Mouse (Mus musculus) lung, embryonic 16.5 days (tissue): ENCODE results near the gene Vamp5. TPM values are rescaled to one million over a fixed set of nuclear protein-coding genes. Genes with fewer than 3 reads are reported as not detected.

Experiments
- ATAC-seq: fragments of 200-750 bp; cut with Nextera tagmentation; 2 replicates; pipeline ENCODE4 v1.8.0; 2017; ENCODE audit warnings: low read depth, mild to moderate bottlenecking, moderate library complexity
- H3K27ac ChIP-seq: fragments of 300-500 bp; sonication (generic); 2 replicates; pipeline ENCODE4 v1.5.1; 2014; ENCODE audit warnings: mild to moderate bottlenecking, control low read depth, low read length
- H3K27me3 ChIP-seq: fragments of 300-500 bp; sonication (generic); 2 replicates; pipeline ENCODE4 v1.6.1; 2014; ENCODE audit warnings: low read depth, low read length, mixed read lengths; ENCODE audit not compliant: control insufficient read depth, insufficient read depth
- H3K36me3 ChIP-seq: fragments of 300-500 bp; sonication (generic); 2 replicates; pipeline ENCODE4 v1.6.1; 2014; ENCODE audit warnings: low read length; ENCODE audit not compliant: control insufficient read depth, insufficient read depth
- H3K4me1 ChIP-seq: fragments of 300-500 bp; sonication (generic); replicated peaks from 2 replicates; pipeline ENCODE4 v1.6.1; 2014; ENCODE audit warnings: low read length, mixed read lengths; ENCODE audit not compliant: control insufficient read depth, insufficient read depth
- H3K4me2 ChIP-seq: fragments of 300-500 bp; sonication (generic); 2 replicates; pipeline ENCODE4 v1.6.1; 2014; ENCODE audit warnings: low read depth, low read length, control low read depth
- H3K4me3 ChIP-seq: fragments of 300-500 bp; sonication (generic); 2 replicates; pipeline ENCODE4 v1.5.1; 2014; ENCODE audit warnings: mild to moderate bottlenecking, low read length, control low read depth
- H3K9ac ChIP-seq: fragments of 300-500 bp; sonication (generic); 2 replicates; pipeline ENCODE4 v1.6.1; 2014; ENCODE audit warnings: low read length, control low read depth
- H3K9me3 ChIP-seq: fragments of 300-500 bp; sonication (generic); 2 replicates; pipeline ENCODE4 v1.6.1; 2016; ENCODE audit warnings: low read length; ENCODE audit not compliant: control insufficient read depth
- WGBS: fragments of 180-500 bp; shearing (Covaris S2); extraction: QIAGEN DNeasy Blood & Tissue Kit; methylation state at CpG from one replicate; pipeline ENCODE4 v1.1.7; 2014; 5-methylcytosine and 5-hydroxymethylcytosine counted together
- polyA plus RNA-seq: library from polyadenylated mRNA; unstranded; fragments of >200 nt; fragmentation: Nextera tagmentation; extraction: Ambion mirVana; gene quantifications from 2 replicates; pipeline ENCODE4 v1.2.1, GENCODE M21; 2015

Gene Vamp5
- polyA plus RNA-seq, 1 experiment from 2014 or later: 43.0 TPM

- Histone ChIP-seq H3K9me3 (no peaks in the 10 kb centered on the region), H3K4me2 (peak within 1 kb of the TSS; percentile 93), H3K36me3 (peaks cover 9% of the 10 kb centered on the region; the same call in 1 of the 2 replicates), H3K27ac (peak within 1 kb of the TSS; percentile 88; the same call in 1 of the 2 replicates), H3K4me3 (peak within 1 kb of the TSS; percentile 62), H3K9ac (peak within 1 kb of the TSS; percentile 74), H3K4me1 (peaks cover 31% of the 10 kb centered on the region), H3K27me3 (no peaks in the 10 kb centered on the region)
- WGBS: under 1% methylated on average over 67 of the region's 71 CpGs
- ATAC-seq: peak; percentile 91
Measured at GRCm38 (mm10) chr6:72355066-72355911, 25.0 kb downstream of the Vamp5 start, which contains the start of gene Tmem150a. Gene Tmem150a (plus strand): TSS chr6:72355447.

DNA sequence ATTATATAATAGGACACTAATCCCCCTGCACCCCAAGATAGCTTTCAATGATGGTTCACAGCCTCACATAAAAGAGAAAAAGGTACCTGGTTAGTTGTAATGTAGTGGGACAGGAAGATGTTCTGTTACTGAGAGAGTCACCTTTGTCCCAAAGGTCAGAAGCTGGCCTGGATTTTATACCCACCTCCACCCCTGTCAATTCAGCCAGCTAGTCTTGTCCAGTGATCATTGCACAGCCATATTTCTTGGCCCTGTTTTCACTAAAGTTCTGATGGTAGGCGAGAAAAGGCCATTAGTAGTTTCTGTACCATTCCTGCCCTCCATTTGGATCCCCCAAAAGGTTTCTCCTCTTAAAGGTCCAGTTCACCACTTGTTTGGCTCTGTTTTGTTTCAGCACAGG is 26.2 kb downstream of the Vamp5 start:
- 71% methylated on average over 1 of the region's 1 CpGs for WGBS
- peak overlapping the region; percentile 88 for H3K27ac ChIP-seq
- H3K4me2 ChIP-seq: no peak overlapping the region
- peaks cover 8% of the 10 kb centered on the region for H3K36me3 ChIP-seq
- no peak for ATAC-seq
- H3K4me1 ChIP-seq: peaks cover 30% of the 10 kb centered on the region
- no peak overlapping the region for H3K4me3 ChIP-seq
- H3K9ac ChIP-seq: no peak overlapping the region
- H3K27me3 ChIP-seq: no peaks in the 10 kb centered on the region
- H3K9me3 ChIP-seq: no peaks in the 10 kb centered on the region

DNA sequence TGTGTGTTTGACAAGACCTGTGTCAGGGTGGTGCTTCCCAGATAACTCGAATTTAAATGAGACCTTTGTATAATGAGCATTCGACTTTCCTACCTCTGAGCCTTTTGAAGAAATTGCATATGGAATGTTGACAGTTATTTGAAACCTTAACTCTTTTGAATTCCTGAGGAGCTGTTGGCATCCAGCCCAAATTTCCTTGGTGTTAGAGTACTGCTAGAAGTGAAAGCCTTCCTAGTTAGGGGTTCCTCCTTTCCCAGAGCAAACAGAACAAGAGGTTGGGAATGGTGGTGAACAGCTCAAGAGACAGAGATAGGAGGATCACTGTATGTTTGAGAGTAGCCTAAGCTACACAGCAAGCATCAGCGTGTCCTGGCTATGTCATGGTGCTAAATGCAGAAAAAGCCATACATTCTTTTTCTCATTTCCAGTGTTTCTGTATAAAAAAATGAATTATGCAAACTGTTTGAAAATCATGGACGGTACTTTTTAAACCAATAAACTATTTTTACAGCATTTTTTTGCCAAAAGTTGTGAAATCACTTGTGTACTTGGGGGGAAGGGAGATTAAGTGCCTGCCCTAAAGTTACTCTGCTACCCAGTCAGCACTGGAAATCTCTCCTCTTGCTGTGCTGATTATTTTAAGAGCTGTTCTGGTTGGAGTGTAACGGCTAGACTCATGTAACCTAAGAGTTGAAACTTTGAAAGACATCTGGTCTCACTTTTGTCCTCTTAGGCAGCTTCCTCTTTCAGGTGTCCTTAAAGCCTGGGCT is 27.4 kb downstream of the Vamp5 start:
- Histone ChIP-seq H3K9me3 (no peaks in the 10 kb centered on the region), H3K4me3 (no peak overlapping the region), H3K4me1 (peaks cover 42% of the 10 kb centered on the region), H3K36me3 (peaks cover 6% of the 10 kb centered on the region; the same call in 1 of the 2 replicates), H3K4me2 (peak overlapping the region; percentile 18), H3K27ac (peak overlapping the region; percentile 88), H3K27me3 (no peaks in the 10 kb centered on the region), H3K9ac (no peak overlapping the region)
- 37% methylated on average over 5 of the region's 5 CpGs for WGBS
- peak; percentile 23; the same call in 1 of the 2 replicates for ATAC-seq

DNA sequence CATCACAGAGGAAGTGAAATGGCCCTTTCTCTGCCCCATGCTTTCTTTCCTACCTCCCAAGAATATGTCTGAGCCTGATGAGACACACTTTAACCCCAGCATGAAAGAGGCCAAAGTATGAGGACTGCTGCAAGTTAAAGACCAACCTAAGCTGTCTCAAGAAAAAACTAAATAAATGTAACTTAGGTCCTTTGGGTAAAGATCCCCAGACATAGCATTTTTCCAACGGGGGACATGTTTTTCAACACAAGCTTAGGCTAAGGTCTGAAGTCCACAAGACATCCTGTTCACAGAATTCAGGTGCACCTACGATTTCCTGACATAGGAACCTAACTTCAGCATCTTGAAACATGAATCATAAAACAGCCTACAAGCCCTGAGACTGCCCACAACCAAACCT is 30.1 kb downstream of the Vamp5 start:
- H3K4me3 ChIP-seq: no peak overlapping the region
- H3K4me1 ChIP-seq: peaks cover 36% of the 10 kb centered on the region
- H3K36me3 ChIP-seq: peaks cover 6% of the 10 kb centered on the region; the same call in 1 of the 2 replicates
- no peak overlapping the region for H3K27ac ChIP-seq
- ATAC-seq: no peak
- no peaks in the 10 kb centered on the region for H3K27me3 ChIP-seq
- H3K9ac ChIP-seq: no peak overlapping the region
- WGBS: 85% methylated on average over 2 of the region's 2 CpGs
- no peaks in the 10 kb centered on the region for H3K9me3 ChIP-seq
- no peak overlapping the region for H3K4me2 ChIP-seq

DNA sequence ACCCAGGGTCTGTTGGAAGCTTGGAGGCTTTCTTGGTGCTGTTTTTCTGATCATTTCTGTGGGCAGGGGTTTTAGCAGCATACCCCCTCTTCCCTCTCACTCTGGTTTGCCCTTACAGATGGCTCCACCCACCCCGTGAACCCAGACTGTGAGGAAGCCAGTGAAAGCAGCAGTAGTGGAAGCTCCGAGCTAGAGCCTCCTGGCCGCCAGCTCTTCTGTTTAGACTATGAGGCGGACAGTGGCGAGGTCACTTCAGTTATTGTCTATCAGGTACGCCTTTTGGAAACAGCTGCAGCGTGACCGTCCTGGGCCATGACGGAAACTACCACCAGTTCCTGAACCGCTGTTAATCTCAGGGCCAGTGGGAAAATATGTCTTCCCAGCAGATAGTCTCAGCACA is 31.9 kb downstream of the Vamp5 start:
- Histone ChIP-seq H3K27me3 (no peaks in the 10 kb centered on the region), H3K4me3 (peak overlapping the region; percentile 80), H3K27ac (no peak overlapping the region), H3K36me3 (peaks cover 6% of the 10 kb centered on the region; the same call in 1 of the 2 replicates), H3K9ac (peak overlapping the region; percentile 93), H3K4me2 (peak overlapping the region; percentile 79), H3K9me3 (no peaks in the 10 kb centered on the region), H3K4me1 (peaks cover 34% of the 10 kb centered on the region)
- 61% methylated on average over 10 of the region's 10 CpGs for WGBS
- no peak for ATAC-seq

- ATAC-seq: peak; percentile 74
- under 1% methylated on average over 68 of the region's 72 CpGs for WGBS
- H3K36me3 ChIP-seq: peaks cover 6% of the 10 kb centered on the region; the same call in 1 of the 2 replicates
- peak within 1 kb of the TSS; percentile 96 for H3K27ac ChIP-seq
- peak within 1 kb of the TSS; percentile 80 for H3K4me3 ChIP-seq
- peaks cover 29% of the 10 kb centered on the region for H3K4me1 ChIP-seq
- no peaks in the 10 kb centered on the region for H3K9me3 ChIP-seq
- H3K9ac ChIP-seq: peak within 1 kb of the TSS; percentile 93
- no peaks in the 10 kb centered on the region for H3K27me3 ChIP-seq
- peak within 1 kb of the TSS; percentile 79 for H3K4me2 ChIP-seq
Measured at GRCm38 (mm10) chr6:72347166-72347941, 32.9 kb downstream of the Vamp5 start, which contains the start of gene 0610030E20Rik. Gene 0610030E20Rik (plus strand): TSS chr6:72347317.

DNA sequence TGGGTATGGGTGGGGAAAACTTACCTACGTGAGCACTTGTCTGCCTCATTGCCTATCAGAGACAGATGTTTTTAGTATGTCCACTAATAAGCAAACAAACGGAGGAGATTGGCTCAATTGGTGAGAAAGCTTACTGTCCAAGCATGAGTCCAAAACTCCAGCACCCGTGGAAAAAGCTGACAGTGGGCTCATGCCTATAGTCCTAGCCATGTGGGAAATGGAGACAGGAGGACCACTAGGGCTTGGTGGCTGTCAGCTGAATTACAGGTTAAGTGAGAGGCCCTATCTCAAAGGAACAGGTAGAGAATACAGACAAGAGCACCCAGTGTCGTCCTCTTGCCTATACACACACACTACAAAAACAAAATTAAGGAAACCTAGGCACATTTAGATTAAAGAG is 34.0 kb downstream of the Vamp5 start:
- WGBS: 79% methylated on average over 4 of the region's 4 CpGs
- no peak overlapping the region for H3K4me2 ChIP-seq
- H3K4me3 ChIP-seq: no peak overlapping the region
- no peak overlapping the region for H3K9ac ChIP-seq
- no peak overlapping the region for H3K27ac ChIP-seq
- peaks cover 6% of the 10 kb centered on the region; the same call in 1 of the 2 replicates for H3K36me3 ChIP-seq
- no peaks in the 10 kb centered on the region for H3K27me3 ChIP-seq
- ATAC-seq: no peak
- H3K9me3 ChIP-seq: no peaks in the 10 kb centered on the region
- peaks cover 26% of the 10 kb centered on the region for H3K4me1 ChIP-seq

- peaks cover 26% of the 10 kb centered on the region for H3K4me1 ChIP-seq
- H3K9me3 ChIP-seq: no peaks in the 10 kb centered on the region
- no peaks in the 10 kb centered on the region for H3K27me3 ChIP-seq
- H3K27ac ChIP-seq: no peak overlapping the region
- peaks cover 6% of the 10 kb centered on the region; the same call in 1 of the 2 replicates for H3K36me3 ChIP-seq
- peak overlapping the region; percentile 67 for H3K9ac ChIP-seq
- H3K4me3 ChIP-seq: peak overlapping the region; percentile 59
- ATAC-seq: no peak
- WGBS: 45% methylated on average over 6 of the region's 6 CpGs
- H3K4me2 ChIP-seq: peak overlapping the region; percentile 86
Measured at GRCm38 (mm10) chr6:72345633-72346032, 34.6 kb downstream of the Vamp5 start.
